In genomic region chrX:71663374-71663773, GRCm38 (mm10) we compare ENCODE assay signal across 8 mouse cellular contexts. TPM values are rescaled to one million over a fixed set of nuclear protein-coding genes. Genes with fewer than 3 reads are reported as not detected.
DNase-seq lines count a peak whose midpoint lies in the region; ATAC-seq and TF ChIP-seq lines count a peak whose summit lies in the region.

Gene Gpr50 (plus strand): TSS chrX:71663667.

- 29% methylated on average over 9 of the region's 9 CpGs for WGBS in lung, embryonic 14.5 days
- WGBS in embryonic facial prominence, embryonic 15.5 days: 27% methylated on average over 9 of the region's 9 CpGs
- 33% methylated on average over 9 of the region's 9 CpGs for WGBS in limb, embryonic 13.5 days
- WGBS in stomach, embryonic 14.5 days: 16% methylated on average over 9 of the region's 9 CpGs

- H3K9ac ChIP-seq in lung, embryonic 14.5 days: no peak within 1 kb of the TSS
- no peak within 1 kb of the TSS for H3K9ac ChIP-seq in embryonic facial prominence, embryonic 15.5 days
- H3K9ac ChIP-seq in limb, embryonic 13.5 days: no peak within 1 kb of the TSS
- no peak within 1 kb of the TSS for H3K9ac ChIP-seq in stomach, embryonic 14.5 days (replicated peaks; ENCODE audit: low read depth, low read length)

- H3K4me1 ChIP-seq in lung, embryonic 14.5 days (ENCODE audit: insufficient read depth): no peaks in the 10 kb centered on the region
- H3K4me1 ChIP-seq in embryonic facial prominence, embryonic 15.5 days: no peaks in the 10 kb centered on the region
- no peaks in the 10 kb centered on the region for H3K4me1 ChIP-seq in limb, embryonic 13.5 days
- H3K4me1 ChIP-seq in stomach, embryonic 14.5 days (ENCODE audit: control insufficient read depth, insufficient read depth, low read length): no peaks in the 10 kb centered on the region

- intact Hi-C loops in left cerebral cortex, postnatal 4 days (cut with DNase I): no loop called here

- H3K4me3 ChIP-seq in lung, embryonic 14.5 days (ENCODE audit: low read depth, low read length): peak within 1 kb of the TSS; percentile 37
- H3K4me3 ChIP-seq in embryonic facial prominence, embryonic 15.5 days (replicated peaks): peak within 1 kb of the TSS; percentile 44
- H3K4me3 ChIP-seq in limb, embryonic 13.5 days: peak within 1 kb of the TSS; percentile 48
- peak within 1 kb of the TSS; percentile 33 for H3K4me3 ChIP-seq in stomach, embryonic 14.5 days (ENCODE audit: low read depth, low read length)

- peak within 1 kb of the TSS; percentile 60 for H3K4me2 ChIP-seq in lung, embryonic 14.5 days
- peak within 1 kb of the TSS; percentile 61 for H3K4me2 ChIP-seq in embryonic facial prominence, embryonic 15.5 days (replicated peaks)
- H3K4me2 ChIP-seq in limb, embryonic 13.5 days (replicated peaks): peak within 1 kb of the TSS; percentile 68
- peak within 1 kb of the TSS; percentile 46 for H3K4me2 ChIP-seq in stomach, embryonic 14.5 days (replicated peaks; ENCODE audit: low read depth, low read length)

- H3K27ac ChIP-seq in lung, embryonic 14.5 days (ENCODE audit: low read depth): no peak within 1 kb of the TSS
- H3K27ac ChIP-seq in embryonic facial prominence, embryonic 15.5 days (replicated peaks): no peak within 1 kb of the TSS
- no peak within 1 kb of the TSS for H3K27ac ChIP-seq in limb, embryonic 13.5 days
- H3K27ac ChIP-seq in stomach, embryonic 14.5 days (ENCODE audit: low read length): no peak within 1 kb of the TSS

- TF ChIP-seq CTCF in lung, embryonic 14.5 days (IDR thresholded peaks at IDR 0.05; ENCODE audit: low read depth): no peak

- H3K27me3 ChIP-seq in lung, embryonic 14.5 days (ENCODE audit: insufficient read depth, low read length): peaks cover 84% of the 10 kb centered on the region
- peaks cover 83% of the 10 kb centered on the region for H3K27me3 ChIP-seq in embryonic facial prominence, embryonic 15.5 days
- H3K27me3 ChIP-seq in limb, embryonic 13.5 days: peaks cover 97% of the 10 kb centered on the region
- 0 out of 2 replicates have a peak, but pooled peaks cover 3% of the 10 kb centered on the region for H3K27me3 ChIP-seq in stomach, embryonic 14.5 days (ENCODE audit: control insufficient read depth, insufficient read depth, low read length)

- no peaks in the 10 kb centered on the region; the same call in 1 of the 2 replicates for H3K9me3 ChIP-seq in lung, embryonic 14.5 days (ENCODE audit: low read depth, low read length)
- H3K9me3 ChIP-seq in embryonic facial prominence, embryonic 15.5 days (replicated peaks): peaks cover 5% of the 10 kb centered on the region; the same call in 1 of the 2 replicates
- peaks cover 7% of the 10 kb centered on the region for H3K9me3 ChIP-seq in limb, embryonic 13.5 days
- peaks cover 7% of the 10 kb centered on the region; the same call in 1 of the 2 replicates for H3K9me3 ChIP-seq in stomach, embryonic 14.5 days (ENCODE audit: control insufficient read depth, low read depth, low read length)

- peak; percentile 54; the same call in 1 of the 2 replicates for ATAC-seq in lung, embryonic 14.5 days (ENCODE audit: insufficient read depth)
- ATAC-seq in embryonic facial prominence, embryonic 15.5 days (ENCODE audit: insufficient number of reproducible peaks, low FRiP score, low TSS enrichment, low read depth): no peak
- peak; percentile 51; the same call in 1 of the 2 replicates for ATAC-seq in limb, embryonic 13.5 days (ENCODE audit: low FRiP score, low read depth)
- no peak for ATAC-seq in stomach, embryonic 14.5 days (ENCODE audit: insufficient number of reproducible peaks, insufficient read depth, low FRiP score, low read depth)
- ATAC-seq in CD4-positive, CD25-positive, alpha-beta regulatory T cell, adult 4 months: no peak

- H3K36me3 ChIP-seq in lung, embryonic 14.5 days (ENCODE audit: insufficient read depth): no peaks in the 10 kb centered on the region
- H3K36me3 ChIP-seq in embryonic facial prominence, embryonic 15.5 days: no peaks in the 10 kb centered on the region
- H3K36me3 ChIP-seq in limb, embryonic 13.5 days: no peaks in the 10 kb centered on the region
- no peaks in the 10 kb centered on the region for H3K36me3 ChIP-seq in stomach, embryonic 14.5 days (ENCODE audit: control insufficient read depth, insufficient read depth, low read length)

- DNase-seq in lung, embryonic 14.5 days: no peak
- DNase-seq in lung, postnatal 25 days (ENCODE audit: low spot score): no peak
- DNase-seq in urinary bladder, adult 2 months (ENCODE audit: low spot score): no peak
- DNase-seq in left cerebral cortex, postnatal 4 days: no peak

RNA-seq across cellular contexts. Expression of gene Gpr50, which starts in this region (rescaled TPM):
- polyA plus RNA-seq in lung, embryonic 14.5 days (2014; fragmentation: Nextera tagmentation; extraction: Ambion mirVana): 0.42 and 1.0 TPM in 2 replicates
- 0.77 and 0.81 TPM in 2 replicates for polyA plus RNA-seq in embryonic facial prominence, embryonic 15.5 days (2015; fragmentation: Nextera tagmentation; extraction: Ambion mirVana)
- polyA plus RNA-seq in limb, embryonic 13.5 days (2015; fragmentation: Nextera tagmentation; extraction: Ambion mirVana): 0.88 and 1.4 TPM in 2 replicates
- polyA plus RNA-seq in stomach, embryonic 14.5 days (2014; fragmentation: Nextera tagmentation; extraction: Ambion mirVana): 2.5 and 3.9 TPM in 2 replicates
- polyA plus RNA-seq in urinary bladder, adult 2 months (2012; rRNA removed): 0.04 and 0.18 TPM in 2 replicates
- polyA plus RNA-seq in CD4-positive, CD25-positive, alpha-beta regulatory T cell, adult 4 months (2017; shearing (Covaris generic)): not detected
- total RNA-seq in left cerebral cortex, postnatal 4 days (2021): 1 to 10 TPM in 1 of 2 experiments, under 1 TPM in 1; 0.80 to 1.4 TPM

Comparison
In these comparisons a context has a peak if more than half of its experiments do, and no peak if none do; other contexts are left out.
1. ATAC-seq: peak in lung, embryonic 14.5 days (single experiment) and limb, embryonic 13.5 days (single experiment); none in embryonic facial prominence, embryonic 15.5 days (single experiment), stomach, embryonic 14.5 days (single experiment) and CD4-positive, CD25-positive, alpha-beta regulatory T cell, adult 4 months (single experiment).
2. Peak in every context shown above with its lines, with median percentiles within 50 percentile points of each other: H3K4me2 ChIP-seq and H3K4me3 ChIP-seq.